Mouse (Mus musculus): ENCODE measurements around the gene Cacna1d. TPM values are rescaled to one million over a fixed set of nuclear protein-coding genes. Genes with fewer than 3 reads are reported as not detected.

Cacna1d gene
- 9.4 and 11.5 TPM in 2 replicates for polyA plus RNA-seq (2015; fragmentation: Nextera tagmentation; extraction: Ambion mirVana)

DNA sequence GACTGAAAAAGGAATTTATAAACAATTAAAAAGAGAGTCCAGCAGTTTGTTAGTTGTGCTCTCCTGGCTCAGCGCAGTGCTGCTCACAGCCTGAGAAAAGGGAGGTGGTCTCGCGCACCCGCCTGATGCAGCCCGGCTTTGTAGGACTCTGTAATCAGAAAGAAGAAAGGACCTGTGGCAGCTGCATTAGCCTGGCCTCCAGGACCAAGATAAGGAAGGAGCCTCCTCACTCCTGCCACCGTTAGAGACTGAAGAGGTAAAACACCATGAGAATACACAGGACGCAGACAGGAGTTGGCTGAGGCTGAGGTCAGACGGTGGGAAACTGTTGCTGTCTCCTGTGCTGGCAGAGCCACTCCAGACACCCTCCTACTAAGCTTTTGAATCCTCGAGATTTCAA lies at the start of gene Cacna1d:
Gene Cacna1d, minus strand, starts transcription at position 114 of the 400 bp plus-strand sequence.
- WGBS, result 92% methylated on average over 9 of the region's 9 CpGs
- no peak for ATAC-seq (ENCODE audit: low FRiP score)
- Histone ChIP-seq H3K4me1 (no peaks in the 10 kb centered on the region), H3K9ac (replicated peaks) (no peak within 1 kb of the TSS), H3K27me3 (replicated peaks) (no peaks in the 10 kb centered on the region), H3K4me3 (replicated peaks) (no peak within 1 kb of the TSS), H3K36me3 (peaks cover 42% of the 10 kb centered on the region), H3K9me3 (replicated peaks) (no peaks in the 10 kb centered on the region), H3K27ac (replicated peaks) (no peak within 1 kb of the TSS), H3K4me2 (no peak within 1 kb of the TSS)

GRCm38 (mm10) chr14:30533780-30534450 lies 42.7 kb upstream of the Cacna1d start:
- Histone ChIP-seq H3K27me3 (replicated peaks) (no peaks in the 10 kb centered on the region), H3K4me2 (no peak overlapping the region), H3K27ac (replicated peaks) (no peak overlapping the region), H3K9ac (replicated peaks) (no peak overlapping the region), H3K9me3 (replicated peaks) (no peaks in the 10 kb centered on the region), H3K4me1 (no peaks in the 10 kb centered on the region), H3K36me3 (no peaks in the 10 kb centered on the region), H3K4me3 (replicated peaks) (no peak overlapping the region)
- WGBS, result 85% methylated on average over 6 of the region's 6 CpGs
- ATAC-seq (ENCODE audit: low FRiP score), result no peak

DNA sequence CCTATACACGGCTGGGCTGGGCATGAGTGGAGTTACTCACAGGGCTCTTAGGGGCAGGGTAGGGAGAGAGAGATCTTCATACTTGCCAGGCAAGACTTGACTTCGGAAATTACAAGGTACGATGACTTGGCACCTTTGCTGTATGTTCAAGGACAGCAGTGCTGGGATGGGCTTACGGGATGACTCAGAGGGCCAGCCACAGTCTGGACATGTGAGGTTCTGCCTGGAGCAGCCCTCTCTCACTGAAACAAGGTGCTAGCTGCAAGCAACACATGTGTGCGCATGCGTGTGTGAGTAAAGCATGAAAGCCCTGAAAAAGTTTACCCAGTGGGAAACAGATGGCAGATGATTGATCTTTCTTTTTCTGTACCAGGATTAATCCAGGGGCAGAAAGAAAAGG lies 40.6 kb upstream of the Cacna1d start:
- no peak overlapping the region for H3K4me3 ChIP-seq (replicated peaks)
- 96% methylated on average over 6 of the region's 6 CpGs for WGBS
- no peaks in the 10 kb centered on the region for H3K27me3 ChIP-seq (replicated peaks)

DNA sequence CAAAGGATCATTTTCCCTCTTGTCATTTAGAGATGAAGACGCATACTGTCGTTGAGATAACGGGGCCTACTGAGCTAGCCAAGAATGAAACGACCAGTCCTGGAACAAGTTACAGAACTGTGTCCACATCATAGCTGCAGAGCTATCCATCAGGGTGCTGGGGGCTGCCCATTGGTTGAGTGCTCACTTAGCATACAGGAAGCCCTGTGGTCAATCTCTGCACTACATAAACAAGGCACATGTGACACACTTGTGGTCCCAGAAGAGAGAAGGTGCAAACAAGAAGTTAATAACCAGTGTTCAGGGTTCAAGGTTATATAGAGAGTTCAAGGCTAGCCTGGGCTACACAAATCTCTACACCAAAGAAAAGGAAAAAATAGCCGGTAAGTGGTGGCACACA lies 40.2 kb upstream of the Cacna1d start:
- Histone ChIP-seq H3K27ac (replicated peaks) (no peak overlapping the region), H3K27me3 (replicated peaks) (no peaks in the 10 kb centered on the region), H3K9ac (replicated peaks) (no peak overlapping the region), H3K4me1 (no peaks in the 10 kb centered on the region), H3K9me3 (replicated peaks) (no peaks in the 10 kb centered on the region), H3K4me3 (replicated peaks) (no peak overlapping the region), H3K4me2 (no peak overlapping the region), H3K36me3 (peaks cover 5% of the 10 kb centered on the region)
- ATAC-seq (ENCODE audit: low FRiP score), result no peak
- WGBS, result 89% methylated on average over 5 of the region's 5 CpGs

More for the DNA sequence above, 40.6 kb upstream of the Cacna1d start:
- Histone ChIP-seq H3K27ac (replicated peaks) (no peak overlapping the region), H3K9ac (replicated peaks) (no peak overlapping the region), H3K9me3 (replicated peaks) (no peaks in the 10 kb centered on the region), H3K36me3 (0 out of 2 replicates have a peak, but pooled peaks cover 3% of the 10 kb centered on the region), H3K4me1 (no peaks in the 10 kb centered on the region), H3K4me2 (no peak overlapping the region)
- ATAC-seq (ENCODE audit: low FRiP score), result no peak

DNA sequence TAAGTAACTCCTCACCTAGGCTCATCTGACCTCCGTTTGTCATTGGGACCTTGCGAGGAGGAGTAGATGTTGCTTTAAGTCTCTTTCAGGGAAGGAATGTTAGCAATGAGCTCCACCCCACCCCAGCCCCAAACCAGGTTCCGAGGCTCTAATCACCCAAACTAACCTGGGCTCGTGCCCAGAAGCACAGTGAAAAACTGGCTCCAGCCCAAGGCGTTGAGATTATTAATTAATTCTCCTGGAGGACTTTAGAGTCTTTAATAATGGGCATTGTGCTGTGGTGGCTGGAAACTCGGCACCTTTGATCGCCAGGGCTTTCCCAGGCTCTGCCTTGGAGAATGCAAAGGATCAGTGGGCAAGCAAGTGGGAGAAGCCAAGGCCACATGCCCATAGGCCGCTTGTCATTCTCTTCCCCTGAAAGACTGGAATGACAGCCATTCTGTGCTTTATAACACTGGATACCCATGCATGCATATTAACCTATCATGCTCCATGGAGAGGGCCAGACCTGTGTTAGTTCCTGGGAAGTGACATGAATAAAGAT lies 39.5 kb upstream of the Cacna1d start:
- Histone ChIP-seq H3K4me1 (no peaks in the 10 kb centered on the region), H3K27ac (replicated peaks) (no peak overlapping the region), H3K4me2 (no peak overlapping the region), H3K27me3 (replicated peaks) (no peaks in the 10 kb centered on the region), H3K9ac (replicated peaks) (no peak overlapping the region), H3K4me3 (replicated peaks) (no peak overlapping the region), H3K9me3 (replicated peaks) (no peaks in the 10 kb centered on the region), H3K36me3 (peaks cover 10% of the 10 kb centered on the region)
- no peak for ATAC-seq (ENCODE audit: low FRiP score)
- WGBS, result 59% methylated on average over 8 of the region's 8 CpGs

- Histone ChIP-seq H3K9me3 (replicated peaks) (no peaks in the 10 kb centered on the region), H3K4me2 (no peak overlapping the region), H3K36me3 (peaks cover 24% of the 10 kb centered on the region), H3K4me1 (no peaks in the 10 kb centered on the region), H3K4me3 (replicated peaks) (no peak overlapping the region), H3K9ac (replicated peaks) (no peak overlapping the region), H3K27ac (replicated peaks) (no peak overlapping the region), H3K27me3 (replicated peaks) (no peaks in the 10 kb centered on the region)
- WGBS, result 88% methylated on average over 12 of the region's 12 CpGs
- ATAC-seq (ENCODE audit: low FRiP score), result no peak
Observed at GRCm38 (mm10) chr14:30529454-30529853, 38.2 kb upstream of the Cacna1d start.

DNA sequence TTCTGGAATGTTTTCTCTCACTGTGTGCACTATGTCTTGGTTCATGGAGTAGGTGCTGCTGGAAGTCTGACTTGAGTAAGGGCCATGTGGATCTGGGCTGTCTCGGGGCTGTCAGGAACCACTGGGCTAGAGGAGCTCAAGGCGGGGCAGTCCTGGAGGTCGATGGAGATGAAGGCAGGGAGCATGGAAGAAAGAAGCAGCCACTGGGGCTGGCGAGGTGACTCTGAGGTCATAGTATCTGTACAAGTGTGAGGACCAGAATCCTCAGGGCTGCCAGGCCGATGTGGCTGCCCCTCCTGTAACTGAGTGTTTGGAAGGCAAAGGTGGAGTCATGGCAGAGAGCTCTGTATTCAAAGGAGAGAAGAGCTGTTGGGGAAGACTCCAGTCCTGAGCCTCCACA lies 37.7 kb upstream of the Cacna1d start:
- peaks cover 27% of the 10 kb centered on the region for H3K36me3 ChIP-seq
- H3K9ac ChIP-seq (replicated peaks), result no peak overlapping the region
- no peaks in the 10 kb centered on the region for H3K4me1 ChIP-seq
- H3K27me3 ChIP-seq (replicated peaks), result no peaks in the 10 kb centered on the region
- no peak for ATAC-seq (ENCODE audit: low FRiP score)
- H3K27ac ChIP-seq (replicated peaks), result no peak overlapping the region
- H3K4me3 ChIP-seq (replicated peaks), result no peak overlapping the region
- 91% methylated on average over 5 of the region's 5 CpGs for WGBS
- no peak overlapping the region for H3K4me2 ChIP-seq
- H3K9me3 ChIP-seq (replicated peaks), result no peaks in the 10 kb centered on the region

GRCm38 (mm10) chr14:30528392-30528791 lies 37.1 kb upstream of the Cacna1d start:
- no peaks in the 10 kb centered on the region for H3K9me3 ChIP-seq (replicated peaks)
- H3K4me2 ChIP-seq, result no peak overlapping the region
- no peak for ATAC-seq (ENCODE audit: low FRiP score)
- no peak overlapping the region for H3K9ac ChIP-seq (replicated peaks)
- WGBS, result 89% methylated on average over 10 of the region's 10 CpGs
- no peaks in the 10 kb centered on the region for H3K4me1 ChIP-seq
- no peak overlapping the region for H3K4me3 ChIP-seq (replicated peaks)
- H3K27ac ChIP-seq (replicated peaks), result no peak overlapping the region
- H3K36me3 ChIP-seq, result peaks cover 32% of the 10 kb centered on the region
- H3K27me3 ChIP-seq (replicated peaks), result no peaks in the 10 kb centered on the region

DNA sequence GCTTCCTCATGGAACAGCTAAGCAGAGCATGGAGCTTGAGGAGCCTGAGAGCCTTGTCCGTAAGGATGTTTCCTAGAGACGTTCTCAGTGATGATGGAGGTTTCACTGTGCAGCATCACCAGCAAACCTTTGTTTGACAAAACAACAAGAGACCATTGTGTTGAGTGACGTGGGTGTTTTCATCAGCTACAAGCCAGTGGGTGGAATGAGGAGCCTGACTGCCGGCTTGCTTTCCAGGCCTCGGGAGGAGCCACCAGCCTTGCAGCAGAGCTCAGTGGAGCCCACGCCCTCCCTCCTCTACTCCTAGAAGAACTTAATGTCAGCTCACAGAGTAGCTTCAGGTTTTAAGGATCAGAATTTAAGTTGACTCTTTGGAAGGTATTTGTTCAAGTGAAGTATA lies 32.1 kb upstream of the Cacna1d start:
- ATAC-seq (ENCODE audit: low FRiP score), result no peak
- Histone ChIP-seq H3K4me2 (no peak overlapping the region), H3K9ac (replicated peaks) (no peak overlapping the region), H3K4me3 (replicated peaks) (no peak overlapping the region), H3K4me1 (no peaks in the 10 kb centered on the region), H3K36me3 (peaks cover 81% of the 10 kb centered on the region), H3K9me3 (replicated peaks) (no peaks in the 10 kb centered on the region), H3K27ac (replicated peaks) (no peak overlapping the region), H3K27me3 (replicated peaks) (no peaks in the 10 kb centered on the region)
- 81% methylated on average over 6 of the region's 6 CpGs for WGBS

GRCm38 (mm10) chr14:30519323-30519722 lies 28.1 kb upstream of the Cacna1d start:
- Histone ChIP-seq H3K4me3 (replicated peaks) (no peak overlapping the region), H3K9me3 (replicated peaks) (no peaks in the 10 kb centered on the region), H3K4me2 (no peak overlapping the region), H3K4me1 (no peaks in the 10 kb centered on the region), H3K27me3 (replicated peaks) (no peaks in the 10 kb centered on the region), H3K27ac (replicated peaks) (no peak overlapping the region), H3K9ac (replicated peaks) (no peak overlapping the region), H3K36me3 (peaks cover 64% of the 10 kb centered on the region)
- WGBS, result 90% methylated on average over 5 of the region's 5 CpGs
- no peak for ATAC-seq (ENCODE audit: low FRiP score)

DNA sequence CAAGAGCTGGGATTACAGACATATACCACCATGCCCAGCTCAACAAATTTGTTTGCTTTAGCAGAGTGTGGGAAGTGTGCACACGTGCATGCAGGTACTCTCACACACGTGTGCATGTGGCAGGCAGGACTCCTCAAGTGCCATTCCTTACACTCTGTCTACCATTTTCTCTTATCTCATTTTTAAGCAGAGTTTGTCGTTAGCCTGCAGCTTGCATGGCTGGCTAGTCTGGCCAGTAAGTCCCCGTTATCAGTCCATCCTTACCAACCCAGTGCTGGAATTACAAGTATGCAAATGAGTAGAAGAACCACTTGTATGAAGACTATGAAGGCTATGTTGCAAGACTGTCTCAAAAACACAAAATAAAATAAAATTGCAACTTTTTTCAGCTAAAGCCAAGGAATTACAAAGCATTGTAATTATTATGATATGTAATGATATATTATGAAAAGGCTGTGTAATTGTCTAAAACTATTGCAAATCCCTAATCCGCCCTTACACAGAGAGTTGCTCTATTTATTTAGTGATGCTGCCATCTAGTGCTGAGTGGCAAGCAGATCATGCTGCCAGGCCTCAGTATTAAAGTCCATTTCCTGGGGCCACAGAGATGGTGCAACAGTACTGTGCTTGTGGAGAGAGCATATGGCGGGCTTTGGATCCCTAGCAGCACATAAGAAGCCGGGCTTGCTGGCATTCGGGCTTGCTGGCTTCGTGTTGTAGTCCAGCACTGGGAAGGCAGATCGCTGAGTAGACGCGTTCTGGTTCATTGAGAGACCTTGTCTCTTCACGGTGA lies 24.9 kb upstream of the Cacna1d start:
- ATAC-seq (ENCODE audit: low FRiP score), result no peak; the same call in 1 of the 2 replicates
- Histone ChIP-seq H3K9ac (replicated peaks) (no peak overlapping the region), H3K27ac (replicated peaks) (no peak overlapping the region), H3K27me3 (replicated peaks) (no peaks in the 10 kb centered on the region), H3K4me3 (replicated peaks) (no peak overlapping the region), H3K36me3 (peaks cover 54% of the 10 kb centered on the region), H3K4me2 (no peak overlapping the region), H3K4me1 (no peaks in the 10 kb centered on the region), H3K9me3 (replicated peaks) (no peaks in the 10 kb centered on the region)
- WGBS, result 87% methylated on average over 13 of the region's 13 CpGs

GRCm38 (mm10) chr14:30512896-30513295 lies 21.6 kb upstream of the Cacna1d start:
- no peaks in the 10 kb centered on the region for H3K4me1 ChIP-seq
- H3K9me3 ChIP-seq (replicated peaks), result no peaks in the 10 kb centered on the region
- no peak for ATAC-seq (ENCODE audit: low FRiP score)
- no peak overlapping the region for H3K4me3 ChIP-seq (replicated peaks)
- no peak overlapping the region for H3K4me2 ChIP-seq
- H3K9ac ChIP-seq (replicated peaks), result no peak overlapping the region
- no peak overlapping the region for H3K27ac ChIP-seq (replicated peaks)
- no peaks in the 10 kb centered on the region for H3K27me3 ChIP-seq (replicated peaks)
- peaks cover 37% of the 10 kb centered on the region for H3K36me3 ChIP-seq
- WGBS, result 94% methylated on average over 5 of the region's 5 CpGs
